ENCODE assay signal across 11 mouse cellular contexts in genomic region chr8:97701706-97702105, GRCm38 (mm10).
"Had no signal": no experiment of that assay in that cellular context is flagged by ENCODE, and none has a peak within 500 bp of the region (broad histone marks: within the 10 kb centered on the region; RNA-seq: fewer than 3 reads in every experiment).

No protein-coding gene starts in this region.

- DNase-seq: kidney, adult 2 months; kidney, postnatal 14 days; layer of hippocampus, postnatal 36 days; thymus, postnatal 36 days had no signal

- H3K4me2 ChIP-seq: kidney, embryonic 15.5 days; limb, embryonic 15.5 days; liver, embryonic 12.5 days; lung, embryonic 15.5 days; midbrain, embryonic 13.5 days; stomach, embryonic 15.5 days had no signal

- H3K27me3 ChIP-seq: kidney, embryonic 15.5 days; limb, embryonic 15.5 days; liver, embryonic 12.5 days; lung, embryonic 15.5 days; midbrain, embryonic 13.5 days; stomach, embryonic 15.5 days had no signal

- H3K4me3 ChIP-seq: kidney, embryonic 15.5 days; limb, embryonic 15.5 days; liver, embryonic 12.5 days; lung, embryonic 15.5 days; midbrain, embryonic 13.5 days; stomach, embryonic 15.5 days had no signal

- H3K36me3 ChIP-seq: kidney, embryonic 15.5 days; limb, embryonic 15.5 days; liver, embryonic 12.5 days; lung, embryonic 15.5 days; midbrain, embryonic 13.5 days; stomach, embryonic 15.5 days had no signal

- ATAC-seq: intestine, embryonic 16.5 days; liver, embryonic 12.5 days; midbrain, embryonic 13.5 days had no signal

- H3K9me3 ChIP-seq: kidney, embryonic 15.5 days; limb, embryonic 15.5 days; liver, embryonic 12.5 days; lung, embryonic 15.5 days; midbrain, embryonic 13.5 days; stomach, embryonic 15.5 days had no signal

- H3K27ac ChIP-seq: kidney, embryonic 15.5 days; limb, embryonic 15.5 days; liver, embryonic 12.5 days; lung, embryonic 15.5 days; midbrain, embryonic 13.5 days; stomach, embryonic 15.5 days had no signal

- H3K9ac ChIP-seq: kidney, embryonic 15.5 days; limb, embryonic 15.5 days; liver, embryonic 12.5 days; lung, embryonic 15.5 days; midbrain, embryonic 13.5 days; stomach, embryonic 15.5 days had no signal

- H3K4me1 ChIP-seq: kidney, embryonic 15.5 days; limb, embryonic 15.5 days; liver, embryonic 12.5 days; lung, embryonic 15.5 days; midbrain, embryonic 13.5 days; stomach, embryonic 15.5 days had no signal
